Mouse (Mus musculus): Measurements from ENCODE around the gene Slc1a2. TPM values are rescaled to one million over a fixed set of nuclear protein-coding genes. Genes with fewer than 3 reads are reported as not detected.

Slc1a2 gene
- polyA plus RNA-seq, 1 experiment from 2014 or later, result 19.8 TPM

- H3K27me3 ChIP-seq (ENCODE audit: control insufficient read depth, insufficient read depth, low read length), result no peaks in the 10 kb centered on the region
- no peaks in the 10 kb centered on the region for H3K9me3 ChIP-seq (ENCODE audit: control insufficient read depth, low read length)
- H3K4me2 ChIP-seq (replicated peaks; ENCODE audit: low read depth, low read length), result no peak overlapping the region
- no peaks in the 10 kb centered on the region for H3K36me3 ChIP-seq (ENCODE audit: control insufficient read depth, insufficient read depth, low read length)
- 63% methylated on average over 1 of the region's 1 CpGs for WGBS
- no peak overlapping the region for H3K27ac ChIP-seq (ENCODE audit: low read depth, low read length)
- ATAC-seq (ENCODE audit: low FRiP score), result no peak
- H3K4me3 ChIP-seq (ENCODE audit: low read depth, low read length), result no peak overlapping the region
- no peak overlapping the region for H3K9ac ChIP-seq (ENCODE audit: low read depth, low read length)
- DNase-seq (ENCODE audit: low spot score), result no peak
- no peaks in the 10 kb centered on the region for H3K4me1 ChIP-seq (replicated peaks; ENCODE audit: control insufficient read depth, insufficient read depth, low read length)
Measured at GRCm38 (mm10) chr2:102751846-102752245, 93.4 kb downstream of the Slc1a2 start.

GRCm38 (mm10) chr2:102757241-102757860, 98.9 kb downstream of the Slc1a2 start:
- H3K4me3 ChIP-seq (ENCODE audit: low read depth, low read length), result no peak overlapping the region
- no peak overlapping the region for H3K9ac ChIP-seq (ENCODE audit: low read depth, low read length)
- no peak for ATAC-seq (ENCODE audit: low FRiP score)
- H3K4me2 ChIP-seq (replicated peaks; ENCODE audit: low read depth, low read length), result no peak overlapping the region
- no peak for DNase-seq (ENCODE audit: low spot score)
- H3K27me3 ChIP-seq (ENCODE audit: control insufficient read depth, insufficient read depth, low read length), result no peaks in the 10 kb centered on the region
- H3K9me3 ChIP-seq (ENCODE audit: control insufficient read depth, low read length), result no peaks in the 10 kb centered on the region
- H3K4me1 ChIP-seq (replicated peaks; ENCODE audit: control insufficient read depth, insufficient read depth, low read length), result no peaks in the 10 kb centered on the region
- H3K27ac ChIP-seq (ENCODE audit: low read depth, low read length), result no peak overlapping the region
- WGBS, result 86% methylated on average over 5 of the region's 5 CpGs
- no peaks in the 10 kb centered on the region for H3K36me3 ChIP-seq (ENCODE audit: control insufficient read depth, insufficient read depth, low read length)

GRCm38 (mm10) chr2:102759479-102759878, 101.0 kb downstream of the Slc1a2 start:
- Histone ChIP-seq H3K9ac (ENCODE audit: low read depth, low read length) (no peak overlapping the region), H3K4me3 (ENCODE audit: low read depth, low read length) (no peak overlapping the region), H3K36me3 (ENCODE audit: control insufficient read depth, insufficient read depth, low read length) (no peaks in the 10 kb centered on the region; the same call in 1 of the 2 replicates), H3K27ac (ENCODE audit: low read depth, low read length) (no peak overlapping the region), H3K4me2 (replicated peaks; ENCODE audit: low read depth, low read length) (no peak overlapping the region), H3K27me3 (ENCODE audit: control insufficient read depth, insufficient read depth, low read length) (no peaks in the 10 kb centered on the region), H3K4me1 (replicated peaks; ENCODE audit: control insufficient read depth, insufficient read depth, low read length) (no peaks in the 10 kb centered on the region), H3K9me3 (ENCODE audit: control insufficient read depth, low read length) (no peaks in the 10 kb centered on the region)
- WGBS, result 98% methylated on average over 5 of the region's 5 CpGs
- no peak for ATAC-seq (ENCODE audit: low FRiP score)
- no peak for DNase-seq (ENCODE audit: low spot score)

GRCm38 (mm10) chr2:102760284-102761072, 102.0 kb downstream of the Slc1a2 start:
- no peak overlapping the region for H3K4me3 ChIP-seq (ENCODE audit: low read depth, low read length)
- ATAC-seq (ENCODE audit: low FRiP score) (no peak), DNase-seq (ENCODE audit: low spot score) (no peak)
- H3K4me1 ChIP-seq (replicated peaks; ENCODE audit: control insufficient read depth, insufficient read depth, low read length), result no peaks in the 10 kb centered on the region
- no peaks in the 10 kb centered on the region for H3K27me3 ChIP-seq (ENCODE audit: control insufficient read depth, insufficient read depth, low read length)
- no peak overlapping the region for H3K4me2 ChIP-seq (replicated peaks; ENCODE audit: low read depth, low read length)
- H3K27ac ChIP-seq (ENCODE audit: low read depth, low read length), result no peak overlapping the region
- H3K9ac ChIP-seq (ENCODE audit: low read depth, low read length), result no peak overlapping the region
- 83% methylated on average over 5 of the region's 5 CpGs for WGBS
- no peaks in the 10 kb centered on the region for H3K9me3 ChIP-seq (ENCODE audit: control insufficient read depth, low read length)
- no peaks in the 10 kb centered on the region; the same call in 1 of the 2 replicates for H3K36me3 ChIP-seq (ENCODE audit: control insufficient read depth, insufficient read depth, low read length)

GRCm38 (mm10) chr2:102763176-102763575, 104.7 kb downstream of the Slc1a2 start:
- no peak for ATAC-seq (ENCODE audit: low FRiP score)
- H3K4me3 ChIP-seq (ENCODE audit: low read depth, low read length), result no peak overlapping the region
- H3K4me2 ChIP-seq (replicated peaks; ENCODE audit: low read depth, low read length), result no peak overlapping the region
- H3K27me3 ChIP-seq (ENCODE audit: control insufficient read depth, insufficient read depth, low read length), result no peaks in the 10 kb centered on the region
- H3K9me3 ChIP-seq (ENCODE audit: control insufficient read depth, low read length), result no peaks in the 10 kb centered on the region
- no peaks in the 10 kb centered on the region for H3K4me1 ChIP-seq (replicated peaks; ENCODE audit: control insufficient read depth, insufficient read depth, low read length)
- H3K9ac ChIP-seq (ENCODE audit: low read depth, low read length), result no peak overlapping the region
- 85% methylated on average over 3 of the region's 3 CpGs for WGBS
- H3K36me3 ChIP-seq (ENCODE audit: control insufficient read depth, insufficient read depth, low read length), result no peaks in the 10 kb centered on the region; the same call in 1 of the 2 replicates
- H3K27ac ChIP-seq (ENCODE audit: low read depth, low read length), result no peak overlapping the region
- no peak for DNase-seq (ENCODE audit: low spot score)

- H3K9me3 ChIP-seq (ENCODE audit: control insufficient read depth, low read length), result no peaks in the 10 kb centered on the region
- H3K27me3 ChIP-seq (ENCODE audit: control insufficient read depth, insufficient read depth, low read length), result no peaks in the 10 kb centered on the region
- no peak overlapping the region for H3K27ac ChIP-seq (ENCODE audit: low read depth, low read length)
- no peaks in the 10 kb centered on the region; the same call in 1 of the 2 replicates for H3K36me3 ChIP-seq (ENCODE audit: control insufficient read depth, insufficient read depth, low read length)
- H3K9ac ChIP-seq (ENCODE audit: low read depth, low read length), result no peak overlapping the region
- 96% methylated on average over 2 of the region's 2 CpGs for WGBS
- ATAC-seq (ENCODE audit: low FRiP score), result no peak
- H3K4me1 ChIP-seq (replicated peaks; ENCODE audit: control insufficient read depth, insufficient read depth, low read length), result no peaks in the 10 kb centered on the region
- no peak overlapping the region for H3K4me3 ChIP-seq (ENCODE audit: low read depth, low read length)
- H3K4me2 ChIP-seq (replicated peaks; ENCODE audit: low read depth, low read length), result no peak overlapping the region
- DNase-seq (ENCODE audit: low spot score), result no peak
Measured at GRCm38 (mm10) chr2:102763991-102764390, 105.5 kb downstream of the Slc1a2 start.

- DNase-seq (ENCODE audit: low spot score), result no peak
- WGBS, result 91% methylated on average over 8 of the region's 8 CpGs
Measured at GRCm38 (mm10) chr2:102764602-102765374, 106.3 kb downstream of the Slc1a2 start.

GRCm38 (mm10) chr2:102768267-102768666, 109.8 kb downstream of the Slc1a2 start:
- no peaks in the 10 kb centered on the region; the same call in 1 of the 2 replicates for H3K36me3 ChIP-seq (ENCODE audit: control insufficient read depth, insufficient read depth, low read length)
- 86% methylated on average over 3 of the region's 3 CpGs for WGBS
- H3K9ac ChIP-seq (ENCODE audit: low read depth, low read length), result no peak overlapping the region
- H3K9me3 ChIP-seq (ENCODE audit: control insufficient read depth, low read length), result no peaks in the 10 kb centered on the region
- H3K4me3 ChIP-seq (ENCODE audit: low read depth, low read length), result no peak overlapping the region
- no peaks in the 10 kb centered on the region for H3K27me3 ChIP-seq (ENCODE audit: control insufficient read depth, insufficient read depth, low read length)
- DNase-seq (ENCODE audit: low spot score) (no peak), ATAC-seq (ENCODE audit: low FRiP score) (no peak)
- no peak overlapping the region for H3K27ac ChIP-seq (ENCODE audit: low read depth, low read length)
- no peak overlapping the region for H3K4me2 ChIP-seq (replicated peaks; ENCODE audit: low read depth, low read length)
- H3K4me1 ChIP-seq (replicated peaks; ENCODE audit: control insufficient read depth, insufficient read depth, low read length), result no peaks in the 10 kb centered on the region

More at GRCm38 (mm10) chr2:102764602-102765374, 106.3 kb downstream of the Slc1a2 start:
- Histone ChIP-seq H3K4me1 (replicated peaks; ENCODE audit: control insufficient read depth, insufficient read depth, low read length) (no peaks in the 10 kb centered on the region), H3K27ac (ENCODE audit: low read depth, low read length) (no peak overlapping the region), H3K36me3 (ENCODE audit: control insufficient read depth, insufficient read depth, low read length) (no peaks in the 10 kb centered on the region; the same call in 1 of the 2 replicates), H3K4me3 (ENCODE audit: low read depth, low read length) (no peak overlapping the region), H3K27me3 (ENCODE audit: control insufficient read depth, insufficient read depth, low read length) (no peaks in the 10 kb centered on the region), H3K9ac (ENCODE audit: low read depth, low read length) (no peak overlapping the region), H3K4me2 (replicated peaks; ENCODE audit: low read depth, low read length) (no peak overlapping the region), H3K9me3 (ENCODE audit: control insufficient read depth, low read length) (no peaks in the 10 kb centered on the region)
- ATAC-seq (ENCODE audit: low FRiP score), result no peak

Measured in hindbrain, embryonic 11.5 days (tissue).